Mouse (Mus musculus) retina, postnatal 7 days (tissue): ENCODE measurements at regions not wholly inside any gene's neighbourhood (a gene's known extent, or its start where the extent isn't known, plus 50 kb on each side); places are given as distances from the start of the nearest gene placed in this dataset.

Source experiments
- DNase-seq: peaks from one replicate; pipeline ENCODE4 v3.0.0-alpha.2; 2012; ENCODE audit warnings: low read depth, low spot score

DNA sequence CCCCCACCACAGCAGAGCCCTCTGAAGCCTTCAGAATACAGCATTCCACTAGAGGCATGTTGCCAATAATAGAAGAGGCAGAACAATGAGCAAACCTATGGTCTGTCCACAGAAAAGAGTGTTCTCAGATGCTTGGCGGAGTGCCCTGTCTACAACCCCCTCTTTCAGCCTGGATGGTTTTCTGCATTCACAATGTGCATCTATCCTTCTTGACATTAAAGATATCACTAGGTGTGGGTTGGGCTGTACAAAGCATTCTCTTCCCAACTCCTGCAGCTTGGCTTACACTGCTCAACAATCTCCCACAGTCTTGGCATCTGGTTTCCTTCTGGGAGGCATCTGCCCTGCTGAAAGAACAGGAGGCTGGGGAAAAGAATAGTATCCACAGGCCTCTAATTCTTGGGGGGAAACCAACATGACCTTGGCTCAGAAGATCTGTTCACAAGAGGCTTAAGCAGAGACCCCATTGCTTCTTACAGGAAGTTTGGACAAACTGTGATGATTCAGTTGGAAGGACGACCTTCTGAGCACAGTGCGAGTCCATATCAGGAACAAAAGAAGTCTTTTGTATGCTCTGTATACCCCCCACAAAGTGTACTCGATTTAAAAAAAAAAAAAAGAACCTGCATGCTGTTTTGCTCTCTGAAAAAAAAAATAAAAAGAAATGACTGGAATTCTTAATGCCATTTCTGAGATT, 296.9 kb upstream of the Frg1 start:
- DNase-seq: no peak

DNA sequence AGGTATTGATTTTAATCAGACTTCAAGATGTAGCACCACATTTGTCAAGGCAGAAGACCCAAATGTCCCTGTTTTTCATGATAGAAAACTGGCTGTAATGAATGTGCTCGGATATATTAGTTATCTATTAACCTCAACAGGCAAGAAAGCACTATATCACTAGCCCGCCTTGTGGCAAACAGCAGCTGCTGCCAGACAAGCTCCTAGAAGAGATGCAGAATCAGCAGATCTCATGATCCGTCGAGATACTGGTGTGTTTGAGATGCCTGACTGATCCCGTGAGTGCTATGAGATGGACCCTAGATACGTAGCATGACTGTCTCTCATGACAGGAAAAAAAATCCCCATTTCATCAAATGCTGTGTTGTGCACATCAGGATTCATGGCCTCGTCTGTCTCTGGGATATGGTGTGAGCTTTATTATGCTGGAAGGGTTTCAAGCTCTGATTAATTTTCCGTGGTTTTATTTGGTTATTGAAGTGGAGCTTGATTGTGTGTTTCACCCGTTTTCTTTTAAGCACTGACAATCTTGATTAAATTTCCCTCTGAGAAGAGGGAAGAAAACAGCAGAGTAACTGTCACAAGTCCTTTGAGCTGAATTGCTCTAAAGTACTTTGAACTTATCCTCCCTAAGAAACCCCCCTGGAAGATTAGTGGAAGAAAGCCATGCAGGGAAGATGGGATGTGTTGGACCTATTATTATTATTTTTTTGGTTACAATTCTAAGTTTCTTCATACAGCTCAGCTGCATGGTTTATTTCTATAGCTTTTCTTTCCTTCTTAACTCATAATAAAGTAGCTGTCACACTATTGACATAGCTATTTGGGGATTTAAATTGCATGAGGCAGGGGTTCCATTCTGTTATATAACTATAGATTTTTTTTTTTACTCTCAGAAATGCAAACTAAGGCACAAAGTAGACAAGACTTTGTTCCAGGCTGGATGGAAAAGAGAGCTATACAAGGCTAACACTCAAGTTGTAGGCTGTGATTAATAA, 287.4 kb upstream of the Frg1 start:
- no peak for DNase-seq
